Mouse (Mus musculus) layer of hippocampus, postnatal 10 days (tissue): ENCODE measurements around the gene Stard7. TPM values are rescaled to one million over a fixed set of nuclear protein-coding genes. Genes with fewer than 3 reads are reported as not detected.

Experiments used
- total RNA-seq, 2 experiments: library from RNA; stranded (reverse); gene quantifications; 2 replicates each; pipeline ENCODE4 v1.2.3; 2021

Stard7 gene
- total RNA-seq, 2 experiments from 2014 or later: 169 to 186 TPM

Other genes starting within 250 kb of the Stard7 start
- 10 to 100 TPM; 16.3 to 17.5 TPM for gene Blvra, start 199.6 kb upstream of the Stard7 start, total RNA-seq
- 1 to 10 TPM; 7.6 to 7.9 TPM for gene Ncaph, start 136.3 kb upstream of the Stard7 start, total RNA-seq
- gene Itpripl1, start 126.8 kb upstream of the Stard7 start, total RNA-seq: 1 to 10 TPM; 4.1 to 4.5 TPM
- gene 1810024B03Rik, start 61.9 kb upstream of the Stard7 start, total RNA-seq: under 1 TPM; 0.31 to 0.53 TPM
- gene Snrnp200, start 61.8 kb upstream of the Stard7 start, total RNA-seq: 10 to 100 TPM; 76.9 to 81.5 TPM
- 10 to 100 TPM; 63.6 to 64.1 TPM for gene Ciao1, start 22.4 kb upstream of the Stard7 start, total RNA-seq
- gene Tmem127, start 22.3 kb upstream of the Stard7 start, total RNA-seq: 100 to 1,000 TPM; 119 to 121 TPM
- 1 to 10 TPM; 3.1 to 3.7 TPM for gene Dusp2, start 65.9 kb downstream of the Stard7 start, total RNA-seq
- not detected for gene Astl, start 68.4 kb downstream of the Stard7 start, total RNA-seq
- gene Adra2b, start 93.0 kb downstream of the Stard7 start, total RNA-seq: under 1 TPM; 0.23 to 0.29 TPM
- gene Gpat2, start 155.0 kb downstream of the Stard7 start, total RNA-seq: not detected
- 10 to 100 TPM; 11.5 to 17.6 TPM for gene Fahd2a, start 174.3 kb downstream of the Stard7 start, total RNA-seq